Mouse (Mus musculus) T-helper 17 cell (primary cell): ENCODE data around the gene Mmd.

ENCODE experiments used
- in situ Hi-C, 2 experiments: fragments of 300-600 bp; cut with MboI, MseI; formaldehyde crosslinking; loops; 1 replicate in 1 of 2; 2 replicates in 1 of 2; pipeline ENCODE4 v1.15.1; 2025; ENCODE audit warnings: high pct_unique_total_duplicates in 2 of 2

The Mmd gene

DNA sequence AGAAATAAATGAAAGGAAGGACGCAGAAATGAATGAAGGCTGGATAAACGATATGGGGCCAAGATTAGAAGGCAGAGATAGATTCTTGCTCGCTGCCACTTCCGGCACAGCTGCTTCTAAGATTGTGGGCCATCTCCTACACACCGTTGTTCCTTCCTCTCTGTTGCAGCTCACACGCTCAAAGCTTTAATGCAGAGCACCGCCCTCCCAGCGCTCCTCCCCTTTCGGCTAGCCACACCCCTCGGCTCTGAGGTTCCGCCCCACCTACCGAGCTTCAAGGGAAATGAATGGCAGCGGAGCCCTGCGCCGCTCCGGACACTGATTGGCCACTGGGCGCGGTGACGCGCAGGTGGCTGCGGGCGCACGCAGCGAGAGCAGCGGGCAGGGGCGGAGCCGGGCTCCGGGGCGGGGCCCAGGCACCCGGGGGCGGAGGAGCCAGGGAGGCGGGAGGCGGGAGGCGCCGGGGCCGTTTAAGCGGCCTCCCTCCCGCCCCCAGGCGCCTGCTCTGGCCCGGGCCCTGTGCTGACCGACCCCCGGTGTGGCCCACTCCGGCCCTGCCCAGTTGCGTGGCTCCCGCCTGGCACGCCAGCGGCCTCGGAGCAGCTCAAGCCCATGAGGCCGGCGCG lies at the start of gene Mmd:
Gene Mmd, plus strand, starts transcription at position 432 of the 626 bp plus-strand sequence.
- in situ Hi-C loops: no loop called here

DNA sequence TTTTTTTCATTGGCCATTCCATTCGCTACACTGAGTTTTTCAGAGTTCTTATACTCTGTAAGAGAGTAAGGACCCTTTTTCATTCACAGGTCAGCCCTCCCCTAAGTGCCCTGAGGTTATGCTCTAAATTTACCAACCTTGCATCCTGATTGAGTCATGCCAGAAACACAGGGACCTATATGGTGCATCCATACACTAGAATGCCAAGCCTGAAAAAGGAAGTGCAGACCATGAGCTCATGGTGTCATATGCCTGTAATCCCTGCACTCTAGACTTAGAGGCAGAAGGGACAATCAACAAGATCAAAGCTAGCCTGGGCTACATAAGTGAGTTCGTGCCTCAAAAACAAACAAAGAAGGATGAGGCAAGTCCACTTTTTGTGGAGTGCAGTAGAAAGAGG lies 48.4 kb upstream of the Mmd start:
- in situ Hi-C loops: no loop called here

DNA sequence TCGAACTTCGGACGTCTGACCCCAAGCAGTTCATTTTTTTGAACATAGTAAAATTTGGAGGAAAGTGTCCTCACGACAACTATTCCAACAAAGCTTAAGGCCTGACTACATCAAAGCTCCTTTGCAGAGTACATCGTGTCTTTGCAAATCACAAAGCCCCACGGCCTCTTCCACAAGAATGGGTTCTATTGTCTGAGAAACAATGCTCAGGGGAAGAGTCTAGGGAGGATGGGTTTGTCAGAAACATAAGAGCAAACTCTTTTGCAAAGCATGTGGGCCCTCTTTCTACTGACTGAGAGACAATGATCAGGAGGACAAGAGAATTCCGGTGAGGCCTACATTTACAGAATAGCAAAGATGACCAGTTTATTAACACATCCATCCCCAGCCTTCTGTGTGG lies 35.0 kb upstream of the Mmd start:
- in situ Hi-C loops: no loop called here

DNA sequence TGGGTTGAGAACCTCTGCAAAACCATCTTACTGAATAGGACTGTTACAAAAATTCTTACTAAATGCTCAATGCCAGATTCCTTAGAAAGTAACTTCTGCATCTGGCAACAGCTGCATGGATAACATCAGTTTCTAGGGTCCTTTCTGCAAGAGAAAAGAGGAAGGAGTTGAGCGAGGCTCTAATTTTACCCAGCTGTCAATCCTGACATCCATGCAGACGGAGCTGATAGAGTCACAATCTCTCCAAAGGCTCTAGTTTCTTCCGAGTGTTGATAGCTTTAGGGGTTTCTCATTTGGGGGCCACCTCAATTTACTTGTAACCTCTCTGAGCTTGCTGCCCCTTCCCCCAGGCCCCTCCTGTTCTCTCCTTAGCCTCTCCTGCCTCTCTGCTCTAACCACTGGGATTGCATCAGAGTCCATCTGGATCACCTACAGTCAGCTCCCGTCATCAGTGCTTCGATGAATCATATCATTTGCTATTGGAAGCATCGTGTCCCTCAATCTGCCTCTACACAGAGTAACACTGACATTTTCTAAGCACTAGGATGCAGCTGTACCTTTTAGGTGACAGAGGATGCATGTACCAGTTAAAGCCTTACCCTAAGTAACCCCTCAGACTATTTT lies 29.1 kb upstream of the Mmd start:
- in situ Hi-C loops: no loop called here

DNA sequence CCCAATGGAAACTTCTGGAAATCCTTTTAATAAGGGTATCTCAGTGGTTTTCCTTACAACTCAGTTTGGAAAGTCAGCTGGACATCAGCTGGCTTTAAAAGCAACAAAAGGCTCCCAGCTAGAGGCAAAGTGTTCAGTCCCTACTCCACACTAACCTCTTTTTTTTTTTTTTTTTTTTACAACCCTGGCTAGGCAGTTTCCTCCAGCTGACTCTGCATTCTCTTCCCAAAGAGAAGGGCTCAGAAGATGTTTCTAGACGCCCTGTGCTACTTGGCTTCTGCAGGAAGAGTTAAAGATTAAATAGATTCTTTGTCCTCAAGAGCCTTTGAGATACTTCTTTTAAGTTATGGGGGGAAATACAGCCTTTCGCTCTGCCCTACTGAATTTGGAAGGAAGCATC lies 28.5 kb upstream of the Mmd start:
- in situ Hi-C loops: no loop called here

DNA sequence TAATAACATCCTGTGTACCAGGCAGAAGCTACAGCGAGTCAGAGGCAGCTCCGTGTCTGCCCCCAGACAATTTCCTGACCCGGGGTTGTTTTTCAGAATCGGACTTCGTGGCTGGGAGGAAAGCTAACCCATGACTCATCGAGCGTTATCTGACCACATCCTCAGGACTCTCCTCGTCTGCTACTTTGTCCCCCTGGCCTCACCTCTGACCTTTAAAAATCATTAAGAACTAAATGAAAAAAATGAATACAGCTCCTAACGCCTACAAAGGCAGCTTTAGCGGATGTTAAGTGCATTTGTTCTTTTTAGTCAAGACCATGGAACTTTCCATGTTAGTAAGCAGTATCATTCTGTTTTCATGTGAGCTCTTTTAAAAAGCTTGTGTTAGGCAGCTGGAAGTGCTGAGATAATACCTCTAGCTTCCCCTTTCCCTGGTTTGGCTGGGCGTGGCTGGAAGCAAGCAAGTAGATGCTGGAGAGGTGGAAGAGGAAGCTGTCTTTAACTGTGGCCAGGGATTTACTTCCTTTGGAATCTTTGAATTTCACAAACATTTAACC lies 24.3 kb upstream of the Mmd start:
- in situ Hi-C loops: no loop called here

DNA sequence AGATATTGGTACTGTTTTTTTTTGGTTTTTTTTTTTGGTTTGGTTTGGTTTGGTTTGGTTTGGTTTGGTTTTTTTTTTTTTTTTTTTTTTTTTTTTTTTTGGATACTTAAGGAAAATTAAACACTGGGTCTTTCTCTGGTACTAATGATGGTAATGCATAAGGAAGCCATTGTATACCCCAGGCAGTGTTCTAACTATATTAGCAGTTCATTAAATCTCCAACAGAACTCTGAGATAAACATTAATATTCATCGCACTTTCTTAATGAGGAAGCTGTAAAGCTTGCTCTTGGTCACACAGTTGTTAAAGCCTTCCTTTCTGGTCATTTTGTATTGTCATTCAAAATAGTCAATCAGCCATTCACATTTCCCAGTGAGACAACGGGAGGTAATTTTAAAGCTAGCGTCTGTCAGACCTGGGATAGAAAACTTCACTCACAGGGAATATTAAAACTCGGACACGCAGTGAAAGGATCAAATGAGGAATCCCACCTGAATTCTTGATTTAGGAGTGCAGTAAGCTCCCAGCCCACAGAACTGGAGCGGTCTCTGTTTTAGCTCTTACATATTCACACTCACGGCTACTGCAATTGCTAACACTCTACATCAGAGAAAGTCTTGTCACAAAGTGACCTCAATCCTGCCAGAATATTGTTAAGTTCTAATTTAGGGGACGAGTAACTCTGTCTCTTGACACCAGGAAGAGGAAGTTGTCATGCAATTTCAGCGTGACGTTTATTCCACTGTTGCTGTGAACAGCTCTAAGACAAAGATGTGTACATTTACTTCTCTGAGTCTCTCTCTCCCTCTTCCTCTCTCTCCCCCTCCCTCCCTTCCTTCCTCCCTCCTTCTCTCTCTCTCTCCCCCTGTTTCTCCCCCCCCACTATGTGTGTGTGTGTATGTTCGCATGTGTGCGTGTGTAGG lies 22.0 kb upstream of the Mmd start:
- in situ Hi-C loops: no loop called here

DNA sequence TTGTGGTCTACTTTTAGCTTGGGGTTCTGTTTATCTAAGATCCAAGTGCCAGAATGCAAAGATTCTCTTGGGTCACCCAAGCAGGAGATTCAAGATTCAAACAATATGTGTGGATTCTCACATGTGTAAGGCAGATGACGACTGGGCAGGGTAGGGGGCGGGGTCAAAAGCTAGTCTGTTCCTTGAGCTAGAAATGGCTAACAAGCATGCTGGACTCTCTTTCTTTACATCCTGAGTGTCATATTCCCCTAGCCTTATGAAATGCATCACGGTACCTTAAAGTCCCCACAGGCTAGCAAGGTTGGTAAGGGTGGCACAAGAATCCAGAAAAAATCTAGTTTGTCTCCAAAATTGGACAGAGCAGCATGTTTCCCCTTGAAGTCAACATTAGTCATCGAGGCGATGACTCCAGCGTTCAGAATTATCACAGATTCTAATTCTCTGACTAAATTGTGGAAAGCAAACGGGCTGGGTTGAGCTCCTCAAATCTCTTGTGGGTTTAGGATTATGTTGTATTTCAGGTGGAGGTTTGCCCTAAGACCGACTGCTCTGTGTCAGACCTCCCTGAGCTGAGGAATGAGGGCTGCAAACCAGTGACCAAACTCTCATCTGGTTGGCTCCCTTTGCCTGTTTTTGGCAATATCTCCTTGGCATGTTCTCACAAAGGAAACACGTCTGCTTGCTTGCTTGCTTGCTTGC lies 20.9 kb upstream of the Mmd start:
- in situ Hi-C loops: no loop called here

DNA sequence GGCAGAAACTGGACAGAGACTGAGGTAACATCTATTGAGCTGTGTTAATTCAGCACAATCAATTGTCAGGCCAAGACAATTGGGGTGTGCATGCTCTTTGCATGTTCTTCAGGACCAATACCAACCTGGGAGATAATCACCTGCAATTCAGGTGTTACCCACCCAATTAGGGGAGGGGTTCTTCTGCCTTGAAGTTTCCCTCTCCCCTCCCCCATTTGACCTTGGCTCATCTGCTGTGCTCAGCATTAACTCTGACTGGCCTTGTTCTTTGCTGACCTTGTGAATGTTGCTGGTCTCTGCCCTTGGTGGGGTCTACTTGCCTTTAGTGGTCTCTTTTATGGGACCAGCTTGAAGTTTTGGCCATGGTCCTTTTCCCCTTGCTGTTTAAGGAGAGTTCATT lies 19.5 kb upstream of the Mmd start:
- in situ Hi-C loops: no loop called here

DNA sequence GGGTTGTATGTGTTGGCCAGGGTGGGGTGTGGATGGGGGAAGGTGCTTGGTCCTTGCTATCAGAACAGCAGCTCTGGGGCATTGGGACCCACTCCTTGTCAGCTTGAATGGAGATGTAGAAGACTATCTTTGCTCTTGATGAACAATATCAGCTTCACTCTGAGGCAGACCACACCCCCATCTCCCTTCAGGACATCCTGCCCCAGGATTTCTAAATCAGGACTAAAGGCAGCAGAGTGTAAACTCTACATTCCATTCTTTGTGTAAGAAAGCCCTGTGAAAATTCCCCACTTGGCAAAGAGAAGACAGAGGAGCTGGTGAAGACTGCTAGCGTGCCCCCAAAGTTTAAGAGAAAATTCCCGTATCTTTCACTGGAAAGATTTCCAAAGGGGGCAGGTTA lies 18.6 kb upstream of the Mmd start:
- in situ Hi-C loops: no loop called here

DNA sequence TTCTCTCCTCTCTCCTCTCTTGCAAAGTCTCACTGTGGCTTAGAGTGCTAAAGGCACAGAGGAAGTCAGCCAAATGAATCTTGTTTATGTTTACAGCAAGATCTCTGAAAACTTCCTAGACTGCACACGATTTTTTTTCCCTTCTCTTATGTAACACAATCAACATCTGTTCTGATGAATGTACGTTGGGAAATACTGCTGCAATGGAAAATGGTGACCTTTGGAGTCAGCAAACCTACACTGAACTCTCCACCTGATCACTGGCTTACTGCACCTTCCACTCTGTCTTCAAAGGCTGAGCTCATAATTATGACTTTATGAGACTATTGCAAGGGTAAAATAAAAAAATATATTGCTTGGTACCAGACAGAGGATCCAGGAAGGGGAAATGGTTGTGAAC lies 17.6 kb upstream of the Mmd start:
- in situ Hi-C loops: no loop called here

DNA sequence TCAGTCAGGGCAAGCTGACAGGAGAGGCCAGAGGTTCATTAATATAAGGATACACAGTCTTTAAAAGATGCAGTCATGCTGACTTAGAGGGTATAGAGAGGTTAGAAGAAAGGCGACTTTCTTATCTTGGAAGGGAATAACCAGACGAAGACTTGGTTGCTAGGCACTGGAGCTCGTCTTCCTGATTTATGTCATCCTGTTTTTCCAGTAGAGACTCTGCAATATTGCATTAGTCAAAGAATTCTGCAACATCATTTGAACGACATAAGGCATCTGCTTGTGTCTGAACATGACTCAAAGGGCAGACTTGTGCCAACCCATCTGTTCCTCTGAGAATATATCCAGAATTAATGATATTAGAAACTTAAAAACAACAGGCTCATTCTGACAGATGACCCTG lies 16.6 kb upstream of the Mmd start:
- in situ Hi-C loops: no loop called here

DNA sequence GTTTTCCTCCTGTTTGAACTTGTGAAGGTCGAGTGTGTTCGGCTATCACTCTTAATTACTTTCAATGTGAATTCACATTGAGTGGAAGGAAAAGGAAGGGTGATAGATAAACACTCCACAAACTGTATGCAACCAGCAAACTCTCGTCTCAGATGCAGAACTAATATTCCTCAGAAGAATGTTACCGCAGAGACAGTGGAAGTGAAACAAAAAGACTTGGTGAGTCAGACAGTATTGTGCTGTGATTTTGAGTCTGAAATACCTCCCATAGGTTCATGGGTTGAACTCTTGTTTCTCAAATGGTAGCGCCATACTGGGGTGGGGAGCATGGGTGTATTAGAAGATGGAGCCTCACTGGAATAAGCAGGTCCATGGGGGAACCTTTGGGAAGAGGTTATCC lies 14.0 kb upstream of the Mmd start:
- in situ Hi-C loops: no loop called here

DNA sequence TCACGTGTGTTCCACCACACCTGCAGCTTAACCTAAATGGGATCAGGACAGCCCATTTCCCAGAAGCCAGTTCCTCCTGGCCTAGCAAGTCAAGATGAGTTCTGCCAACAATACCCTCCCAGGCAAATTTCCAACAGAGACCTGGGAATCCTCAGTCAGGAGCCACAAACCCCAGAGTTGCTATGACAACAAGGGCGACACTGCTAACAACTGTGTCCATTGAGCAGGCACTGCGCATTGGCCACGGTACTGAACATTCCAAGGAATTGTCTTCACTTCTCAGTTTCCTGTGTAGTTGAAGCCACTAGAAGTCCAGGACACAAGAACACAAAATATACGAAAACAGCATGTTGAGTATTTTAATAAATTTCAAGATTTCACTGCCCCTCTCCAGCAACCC lies 11.6 kb upstream of the Mmd start:
- in situ Hi-C loops: no loop called here

DNA sequence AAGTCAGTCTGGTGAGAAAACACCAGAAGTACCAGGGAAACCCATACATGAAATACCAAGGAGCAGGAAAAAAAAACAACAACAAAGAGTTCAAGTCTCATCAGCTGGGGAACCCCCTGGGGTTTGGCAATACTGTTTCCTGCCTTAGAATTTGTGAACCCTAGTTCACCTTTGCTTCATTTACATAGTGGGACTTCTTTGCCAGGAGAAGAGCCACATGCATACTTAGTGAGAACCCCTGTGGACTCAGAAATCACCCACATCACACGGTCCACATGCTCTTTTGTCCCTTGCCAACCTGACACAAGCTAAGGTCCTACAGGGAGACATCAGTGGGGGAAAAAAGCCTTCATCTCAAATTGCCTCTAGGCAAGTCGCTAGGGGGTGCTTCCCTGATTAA lies 10.6 kb upstream of the Mmd start:
- in situ Hi-C loops: no loop called here

DNA sequence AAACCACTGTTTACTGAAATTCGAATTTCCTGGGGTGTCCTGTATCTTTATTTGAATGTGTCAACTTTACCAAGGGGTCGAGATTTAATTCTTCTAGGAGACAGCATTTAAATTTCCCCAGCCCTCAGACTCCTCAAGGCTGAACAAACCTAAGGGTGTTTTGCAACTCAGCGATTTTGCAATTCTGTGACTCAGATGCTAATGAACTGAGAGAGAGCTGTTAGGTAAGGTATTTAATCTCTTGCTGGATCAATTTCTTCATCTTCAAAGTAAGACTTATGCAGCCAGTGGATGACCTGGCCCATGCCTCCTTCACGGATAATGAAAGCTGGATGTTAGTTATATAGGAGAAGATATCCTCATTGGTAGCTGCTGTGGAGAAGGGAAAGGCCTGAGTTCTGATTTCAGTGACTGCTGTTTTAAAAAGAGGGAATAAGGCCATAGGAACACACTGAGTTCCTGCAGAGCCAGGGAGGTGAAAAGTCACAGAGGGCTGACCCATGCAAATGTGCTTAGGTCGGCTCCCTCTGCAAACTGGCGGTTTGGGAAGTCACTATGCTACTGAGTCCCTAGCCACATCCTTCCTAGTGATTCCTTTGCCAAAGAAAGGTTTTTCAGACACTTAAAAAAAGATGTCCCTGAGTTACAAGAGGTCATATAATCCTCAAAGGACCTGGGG lies 8.5 kb upstream of the Mmd start:
- in situ Hi-C loops: no loop called here

DNA sequence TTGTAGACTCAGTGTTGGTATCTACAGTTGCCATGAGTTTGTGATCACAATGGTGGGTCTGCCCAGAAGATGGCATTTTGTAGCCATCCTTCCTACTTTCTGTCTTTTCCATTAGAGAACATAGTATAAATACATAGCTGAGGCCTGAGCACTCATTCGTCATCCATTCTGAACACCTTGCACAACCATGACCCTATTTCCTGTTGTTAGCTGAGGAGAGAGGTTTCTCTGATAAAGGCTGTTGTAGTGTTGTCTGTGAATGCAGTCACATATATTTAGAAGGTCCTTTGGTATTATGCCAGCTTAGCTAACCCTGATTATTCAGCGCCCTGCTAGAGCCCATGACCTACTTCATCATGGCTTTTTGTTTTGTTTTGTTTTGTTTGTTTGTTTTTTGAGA lies 7.4 kb upstream of the Mmd start:
- in situ Hi-C loops: no loop called here

DNA sequence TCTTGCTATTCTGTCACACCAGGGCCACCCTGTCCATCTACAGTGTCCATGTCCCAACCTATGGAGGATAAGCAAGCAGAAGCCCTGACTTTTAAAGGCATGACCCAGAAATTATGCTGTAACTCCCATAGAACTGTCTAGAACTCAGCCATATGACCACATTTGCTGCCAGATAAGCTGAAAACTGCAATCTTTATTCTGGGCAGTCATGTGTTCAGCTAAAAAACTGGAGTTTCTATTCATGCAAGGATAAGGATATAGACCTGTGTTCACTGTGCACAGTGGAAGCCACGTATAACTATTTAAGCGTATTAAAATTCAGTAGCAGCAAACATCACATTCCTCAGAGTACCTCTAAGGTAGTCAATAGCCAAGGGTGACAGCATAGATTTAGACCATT lies 6.0 kb upstream of the Mmd start:
- in situ Hi-C loops: no loop called here

DNA sequence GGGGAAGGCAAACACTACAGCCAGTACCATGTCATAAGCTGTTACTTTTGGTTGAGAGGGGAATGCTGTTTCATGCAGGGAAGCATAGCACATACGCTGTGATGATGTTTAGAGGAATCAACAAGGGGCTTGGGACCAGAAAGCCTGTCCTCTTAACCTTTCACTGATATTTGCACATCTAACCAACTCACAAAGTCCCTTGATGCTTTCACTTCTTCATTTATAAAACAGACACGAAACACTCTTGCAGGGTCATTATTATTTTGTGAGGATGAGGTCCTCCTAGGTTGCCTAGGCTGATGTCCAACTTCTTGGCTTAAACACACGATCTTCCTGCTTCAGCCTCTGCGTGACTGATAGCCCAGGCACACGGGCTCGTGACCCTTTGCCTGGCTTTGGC lies 3.6 kb upstream of the Mmd start:
- in situ Hi-C loops: no loop called here

DNA sequence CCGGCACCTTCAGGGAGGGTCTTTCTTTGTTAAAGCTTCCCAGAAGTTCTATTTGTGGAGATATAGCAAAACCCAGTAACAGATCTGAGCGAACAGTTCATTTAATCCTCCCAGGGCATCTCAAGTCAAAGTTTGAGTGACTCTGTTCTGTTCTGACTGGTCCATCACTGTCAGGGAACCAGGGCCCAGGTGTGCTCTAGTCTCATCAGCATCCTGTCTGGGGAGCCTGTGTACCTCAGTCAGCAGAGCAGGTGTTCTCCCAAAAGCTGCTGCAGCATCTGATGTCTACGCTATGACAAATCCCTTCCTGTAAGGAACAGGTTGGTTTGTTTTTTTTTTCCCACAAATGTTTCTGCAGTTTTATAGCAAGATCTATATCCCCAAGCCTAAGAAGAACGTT lies 2.6 kb upstream of the Mmd start:
- in situ Hi-C loops: no loop called here

DNA sequence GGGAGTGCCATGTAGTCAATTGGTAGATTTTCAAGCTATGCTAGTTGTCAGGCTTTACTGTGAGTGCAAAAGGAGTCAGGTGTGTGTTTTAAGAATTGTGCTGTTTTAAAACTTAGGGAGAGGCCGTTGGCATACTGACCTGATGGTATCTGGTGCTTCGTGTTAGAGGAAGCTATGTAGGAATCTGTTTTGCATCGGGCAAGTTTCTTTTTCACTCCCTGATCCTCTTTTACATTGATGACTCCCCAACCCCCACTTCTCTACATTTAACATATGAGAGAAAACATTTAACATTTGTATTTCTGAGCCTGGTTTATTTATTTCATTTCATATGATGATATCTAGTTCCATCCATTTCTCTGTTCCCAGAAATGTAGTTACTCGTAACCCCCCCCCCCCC lies 1.5 kb upstream of the Mmd start:
- in situ Hi-C loops: no loop called here
